Comparison of ENCODE assay signal across 9 mouse cellular contexts in genomic region chr7:29172390-29173016, GRCm38 (mm10). TPM values are rescaled to one million over a fixed set of nuclear protein-coding genes. Genes with fewer than 3 reads are reported as not detected.
DNase-seq lines count a peak whose midpoint lies in the region; ATAC-seq lines count a peak whose summit lies in the region.
"Had no signal": no experiment of that assay in that cellular context is flagged by ENCODE, and none has a peak within 500 bp of the region (broad histone marks: within the 10 kb centered on the region; RNA-seq: fewer than 3 reads in every experiment).

No protein-coding gene starts in this region.

- no peak overlapping the region for H3K27ac ChIP-seq in heart, embryonic 13.5 days (replicated peaks)
- no peak overlapping the region for H3K27ac ChIP-seq in midbrain, embryonic 12.5 days (replicated peaks)
- H3K27ac ChIP-seq in midbrain, embryonic 16.5 days (ENCODE audit: low read length) = no peak overlapping the region
- no peak overlapping the region for H3K27ac ChIP-seq in embryonic facial prominence, embryonic 14.5 days (replicated peaks; ENCODE audit: low read depth, low read length)
- H3K27ac ChIP-seq in neural tube, embryonic 13.5 days (replicated peaks) = no peak overlapping the region

- H3K36me3 ChIP-seq in heart, embryonic 13.5 days = peaks cover 48% of the 10 kb centered on the region
- H3K36me3 ChIP-seq in midbrain, embryonic 12.5 days = peaks cover 38% of the 10 kb centered on the region
- peaks cover 25% of the 10 kb centered on the region for H3K36me3 ChIP-seq in midbrain, embryonic 16.5 days (ENCODE audit: control insufficient read depth, insufficient read depth, low read length)
- H3K36me3 ChIP-seq in embryonic facial prominence, embryonic 14.5 days (ENCODE audit: control insufficient read depth, insufficient read depth, low read length) = peaks cover 49% of the 10 kb centered on the region
- peaks cover 49% of the 10 kb centered on the region for H3K36me3 ChIP-seq in neural tube, embryonic 13.5 days

- H3K9me3 ChIP-seq in heart, embryonic 13.5 days = no peaks in the 10 kb centered on the region
- H3K9me3 ChIP-seq in midbrain, embryonic 12.5 days = no peaks in the 10 kb centered on the region
- H3K9me3 ChIP-seq in midbrain, embryonic 16.5 days (replicated peaks; ENCODE audit: control insufficient read depth, low read length, poor library complexity, severe bottlenecking) = no peaks in the 10 kb centered on the region
- no peaks in the 10 kb centered on the region for H3K9me3 ChIP-seq in embryonic facial prominence, embryonic 14.5 days (ENCODE audit: control insufficient read depth, low read length)
- no peaks in the 10 kb centered on the region for H3K9me3 ChIP-seq in neural tube, embryonic 13.5 days

- peaks cover 45% of the 10 kb centered on the region for H3K4me1 ChIP-seq in heart, embryonic 13.5 days
- H3K4me1 ChIP-seq in midbrain, embryonic 12.5 days = peaks cover 50% of the 10 kb centered on the region
- H3K4me1 ChIP-seq in midbrain, embryonic 16.5 days (ENCODE audit: control insufficient read depth, insufficient read depth, low read length) = peaks cover 21% of the 10 kb centered on the region
- H3K4me1 ChIP-seq in embryonic facial prominence, embryonic 14.5 days (ENCODE audit: control insufficient read depth, insufficient read depth, low read length) = peaks cover 16% of the 10 kb centered on the region
- peaks cover 41% of the 10 kb centered on the region for H3K4me1 ChIP-seq in neural tube, embryonic 13.5 days (replicated peaks)

- 28% methylated on average over 32 of the region's 32 CpGs for WGBS in heart, embryonic 13.5 days
- WGBS in midbrain, embryonic 12.5 days = 29% methylated on average over 32 of the region's 32 CpGs
- WGBS in midbrain, embryonic 16.5 days = 32% methylated on average over 32 of the region's 32 CpGs
- WGBS in embryonic facial prominence, embryonic 14.5 days = 32% methylated on average over 21 of the region's 32 CpGs
- 34% methylated on average over 32 of the region's 32 CpGs for WGBS in neural tube, embryonic 13.5 days

- H3K9ac ChIP-seq in heart, embryonic 13.5 days = no peak overlapping the region
- H3K9ac ChIP-seq in midbrain, embryonic 12.5 days (replicated peaks) = 0 out of 2 replicates have a peak overlapping the region, but pooled peaks have one; percentile 46
- H3K9ac ChIP-seq in midbrain, embryonic 16.5 days (ENCODE audit: low read depth, low read length) = no peak overlapping the region
- no peak overlapping the region for H3K9ac ChIP-seq in embryonic facial prominence, embryonic 14.5 days (ENCODE audit: low read depth, low read length)
- no peak overlapping the region for H3K9ac ChIP-seq in neural tube, embryonic 13.5 days

- no peak for ATAC-seq in heart, embryonic 13.5 days (ENCODE audit: extremely low read depth, insufficient number of reproducible peaks, low FRiP score, low TSS enrichment)
- ATAC-seq in midbrain, embryonic 12.5 days (ENCODE audit: low FRiP score, low read depth) = no peak
- no peak for ATAC-seq in midbrain, embryonic 16.5 days
- no peak for ATAC-seq in embryonic facial prominence, embryonic 14.5 days (ENCODE audit: low read depth)
- ATAC-seq in neural tube, embryonic 13.5 days (ENCODE audit: low read depth) = no peak

- peaks cover 69% of the 10 kb centered on the region for H3K27me3 ChIP-seq in heart, embryonic 13.5 days (replicated peaks)
- peaks cover 63% of the 10 kb centered on the region for H3K27me3 ChIP-seq in midbrain, embryonic 12.5 days
- H3K27me3 ChIP-seq in midbrain, embryonic 16.5 days (ENCODE audit: control insufficient read depth, insufficient read depth, low read depth, low read length) = peaks cover 37% of the 10 kb centered on the region
- H3K27me3 ChIP-seq in embryonic facial prominence, embryonic 14.5 days (replicated peaks; ENCODE audit: control insufficient read depth, insufficient read depth, low read length) = peaks cover 42% of the 10 kb centered on the region
- peaks cover 56% of the 10 kb centered on the region for H3K27me3 ChIP-seq in neural tube, embryonic 13.5 days

- DNase-seq in heart, adult 8-10 months (ENCODE audit: low spot score) = no peak
- DNase-seq in embryonic facial prominence, embryonic 14.5 days (ENCODE audit: low spot score) = no peak
- no peak for DNase-seq in layer of hippocampus, postnatal 14 days (ENCODE audit: low spot score in 2 of 2)
- DNase-seq: kidney, postnatal 10 days; lung, postnatal 10 days had no signal

- H3K4me2 ChIP-seq in heart, embryonic 13.5 days = peak overlapping the region; percentile 74; the same call in 1 of the 2 replicates
- H3K4me2 ChIP-seq in midbrain, embryonic 12.5 days (replicated peaks) = no peak overlapping the region; the same call in 1 of the 2 replicates
- no peak overlapping the region for H3K4me2 ChIP-seq in midbrain, embryonic 16.5 days (ENCODE audit: low read length)
- no peak overlapping the region for H3K4me2 ChIP-seq in embryonic facial prominence, embryonic 14.5 days (ENCODE audit: low read depth, low read length)
- H3K4me2 ChIP-seq in neural tube, embryonic 13.5 days = no peak overlapping the region

- H3K4me3 ChIP-seq in heart, embryonic 13.5 days = peak overlapping the region; percentile 62; the same call in 1 of the 2 replicates
- H3K4me3 ChIP-seq in midbrain, embryonic 12.5 days = no peak overlapping the region
- H3K4me3 ChIP-seq in midbrain, embryonic 16.5 days (ENCODE audit: low read depth, low read length) = no peak overlapping the region
- H3K4me3 ChIP-seq in embryonic facial prominence, embryonic 14.5 days (ENCODE audit: low read depth, low read length) = peak overlapping the region; percentile 59; the same call in 1 of the 2 replicates
- 0 out of 2 replicates have a peak overlapping the region, but pooled peaks have one; percentile 66 for H3K4me3 ChIP-seq in neural tube, embryonic 13.5 days

RNA-seq across cellular contexts. Expression of gene Spred3, which starts 2.3 kb away (rescaled TPM):
- 1.3 and 1.5 TPM in 2 replicates for polyA plus RNA-seq in heart, embryonic 13.5 days (2015; fragmentation: Nextera tagmentation; extraction: Ambion mirVana)
- total RNA-seq in heart, adult 8-10 months (2022) = under 1 TPM; 0.23 to 0.75 (median 0.52) TPM
- polyA plus RNA-seq in midbrain, embryonic 12.5 days (2016; fragmentation: Nextera tagmentation; extraction: Ambion mirVana) = 6.1 and 6.8 TPM in 2 replicates
- 10.7 TPM in 2 replicates for polyA plus RNA-seq in midbrain, embryonic 16.5 days (2015; fragmentation: Nextera tagmentation; extraction: Ambion mirVana)
- 3.0 and 3.6 TPM in 2 replicates for polyA plus RNA-seq in embryonic facial prominence, embryonic 14.5 days (2014; fragmentation: Nextera tagmentation; extraction: Ambion mirVana)
- 9.4 and 9.7 TPM in 2 replicates for polyA plus RNA-seq in neural tube, embryonic 13.5 days (2015; fragmentation: Nextera tagmentation; extraction: Ambion mirVana)
- total RNA-seq in layer of hippocampus, postnatal 14 days (2021) = 10 to 100 TPM; 42.3 to 52.3 TPM

RNA-seq across cellular contexts. Expression of gene Ggn, which starts 2.5 kb away (rescaled TPM):
- polyA plus RNA-seq in heart, embryonic 13.5 days (2015; fragmentation: Nextera tagmentation; extraction: Ambion mirVana) = 0.33 and 0.48 TPM in 2 replicates
- total RNA-seq in heart, adult 8-10 months (2022) = under 1 TPM in 3 of 4 experiments, not detected in 1; 0.14 to 0.37 (median 0.28) TPM
- polyA plus RNA-seq in midbrain, embryonic 12.5 days (2016; fragmentation: Nextera tagmentation; extraction: Ambion mirVana) = 0.78 and 0.85 TPM in 2 replicates
- polyA plus RNA-seq in midbrain, embryonic 16.5 days (2015; fragmentation: Nextera tagmentation; extraction: Ambion mirVana) = 0.54 and 1.1 TPM in 2 replicates
- 0.51 and 0.72 TPM in 2 replicates for polyA plus RNA-seq in embryonic facial prominence, embryonic 14.5 days (2014; fragmentation: Nextera tagmentation; extraction: Ambion mirVana)
- 0.67 and 0.73 TPM in 2 replicates for polyA plus RNA-seq in neural tube, embryonic 13.5 days (2015; fragmentation: Nextera tagmentation; extraction: Ambion mirVana)
- total RNA-seq in layer of hippocampus, postnatal 14 days (2021) = 1 to 10 TPM; 1.2 to 1.3 TPM

RNA-seq across cellular contexts. Expression of gene Psmd8, which starts 8.0 kb away (rescaled TPM):
- polyA plus RNA-seq in heart, embryonic 13.5 days (2015; fragmentation: Nextera tagmentation; extraction: Ambion mirVana) = 209 and 219 TPM in 2 replicates
- total RNA-seq in heart, adult 8-10 months (2022) = 100 to 1,000 TPM; 116 to 132 (median 121) TPM
- 291 and 305 TPM in 2 replicates for polyA plus RNA-seq in midbrain, embryonic 12.5 days (2016; fragmentation: Nextera tagmentation; extraction: Ambion mirVana)
- 287 TPM in 2 replicates for polyA plus RNA-seq in midbrain, embryonic 16.5 days (2015; fragmentation: Nextera tagmentation; extraction: Ambion mirVana)
- polyA plus RNA-seq in embryonic facial prominence, embryonic 14.5 days (2014; fragmentation: Nextera tagmentation; extraction: Ambion mirVana) = 244 and 264 TPM in 2 replicates
- 310 and 326 TPM in 2 replicates for polyA plus RNA-seq in neural tube, embryonic 13.5 days (2015; fragmentation: Nextera tagmentation; extraction: Ambion mirVana)
- 100 to 1,000 TPM; 153 to 169 TPM for total RNA-seq in layer of hippocampus, postnatal 14 days (2021)

RNA-seq across cellular contexts. Expression of gene Fam98c, which starts 16.5 kb away (rescaled TPM):
- 11.0 and 11.9 TPM in 2 replicates for polyA plus RNA-seq in heart, embryonic 13.5 days (2015; fragmentation: Nextera tagmentation; extraction: Ambion mirVana)
- 10 to 100 TPM; 10.4 to 12.6 (median 10.8) TPM for total RNA-seq in heart, adult 8-10 months (2022)
- 17.4 and 20.4 TPM in 2 replicates for polyA plus RNA-seq in midbrain, embryonic 12.5 days (2016; fragmentation: Nextera tagmentation; extraction: Ambion mirVana)
- 23.7 and 28.3 TPM in 2 replicates for polyA plus RNA-seq in midbrain, embryonic 16.5 days (2015; fragmentation: Nextera tagmentation; extraction: Ambion mirVana)
- 15.4 and 16.5 TPM in 2 replicates for polyA plus RNA-seq in embryonic facial prominence, embryonic 14.5 days (2014; fragmentation: Nextera tagmentation; extraction: Ambion mirVana)
- 29.4 and 39.3 TPM in 2 replicates for polyA plus RNA-seq in neural tube, embryonic 13.5 days (2015; fragmentation: Nextera tagmentation; extraction: Ambion mirVana)
- 10 to 100 TPM; 29.4 to 32.7 TPM for total RNA-seq in layer of hippocampus, postnatal 14 days (2021)

RNA-seq across cellular contexts. Expression of gene Rasgrp4, which starts 37.9 kb away (rescaled TPM):
- polyA plus RNA-seq in heart, embryonic 13.5 days (2015; fragmentation: Nextera tagmentation; extraction: Ambion mirVana) = 0.56 and 0.62 TPM in 2 replicates
- total RNA-seq in heart, adult 8-10 months (2022) = 1 to 10 TPM in 3 of 4 experiments, under 1 TPM in 1; 1.00 to 1.5 (median 1.2) TPM
- 0.63 and 0.71 TPM in 2 replicates for polyA plus RNA-seq in midbrain, embryonic 12.5 days (2016; fragmentation: Nextera tagmentation; extraction: Ambion mirVana)
- 0.83 and 1.0 TPM in 2 replicates for polyA plus RNA-seq in midbrain, embryonic 16.5 days (2015; fragmentation: Nextera tagmentation; extraction: Ambion mirVana)
- polyA plus RNA-seq in embryonic facial prominence, embryonic 14.5 days (2014; fragmentation: Nextera tagmentation; extraction: Ambion mirVana) = 0.54 and 0.78 TPM in 2 replicates
- polyA plus RNA-seq in neural tube, embryonic 13.5 days (2015; fragmentation: Nextera tagmentation; extraction: Ambion mirVana) = 0.52 and 0.68 TPM in 2 replicates
- 1 to 10 TPM; 1.1 to 1.5 TPM for total RNA-seq in layer of hippocampus, postnatal 14 days (2021)

Comparison
In these comparisons a context has a peak if more than half of its experiments do, and no peak if none do; other contexts are left out.
1. H3K4me3 ChIP-seq: peak in heart, embryonic 13.5 days (single experiment), embryonic facial prominence, embryonic 14.5 days (single experiment) and neural tube, embryonic 13.5 days (single experiment); none in midbrain, embryonic 12.5 days (single experiment) and midbrain, embryonic 16.5 days (single experiment).